Mouse (Mus musculus): Measurements from ENCODE around the gene Rab42. TPM values are rescaled to one million over a fixed set of nuclear protein-coding genes. Genes with fewer than 3 reads are reported as not detected.

The Rab42 gene
- polyA plus RNA-seq, 1 experiment, result 24.9 TPM

DNA sequence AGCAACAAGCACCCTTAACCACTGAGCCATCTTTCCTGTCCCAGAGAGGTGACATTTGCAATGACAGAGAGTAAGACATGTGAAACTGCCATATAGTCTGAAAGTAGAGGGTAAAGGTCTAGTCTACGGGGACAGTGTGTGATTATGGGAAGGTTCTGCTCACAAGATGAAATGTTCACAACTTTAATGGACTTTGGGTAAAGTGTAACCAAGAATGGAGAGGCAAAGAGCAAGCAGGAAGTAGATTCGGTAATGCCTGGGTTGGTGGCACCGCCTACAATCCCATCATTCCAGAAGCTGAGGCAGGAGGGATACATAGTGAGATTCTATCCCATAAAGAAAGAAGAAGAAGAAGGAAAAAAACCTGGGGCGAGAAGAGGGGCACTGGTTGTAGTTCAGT, 43.1 kb upstream of the Rab42 start:
- no peaks in the 10 kb centered on the region; the same call in 1 of the 2 replicates for H3K4me1 ChIP-seq (ENCODE audit: control insufficient read depth, insufficient read depth, low read length)
- no peaks in the 10 kb centered on the region for H3K36me3 ChIP-seq (ENCODE audit: control insufficient read depth, insufficient read depth, low read length)
- peak overlapping the region; percentile 5; the same call in 1 of the 2 replicates for H3K27ac ChIP-seq (ENCODE audit: control insufficient read depth, insufficient read depth, low read depth, low read length)
- peak overlapping the region; percentile 72 for H3K4me3 ChIP-seq (ENCODE audit: control insufficient read depth, low read depth, low read length)
- H3K27me3 ChIP-seq (ENCODE audit: control insufficient read depth, insufficient read depth, low read length), result no peaks in the 10 kb centered on the region
- no peak for TF ChIP-seq POLR2A (IDR thresholded peaks at IDR 0.05; ENCODE audit: control insufficient read depth, low read depth, low read length)
- TF ChIP-seq CTCF (IDR thresholded peaks at IDR 0.05; ENCODE audit: control insufficient read depth, insufficient read depth, insufficient replicate concordance, low read depth, low read length), result no peak

DNA sequence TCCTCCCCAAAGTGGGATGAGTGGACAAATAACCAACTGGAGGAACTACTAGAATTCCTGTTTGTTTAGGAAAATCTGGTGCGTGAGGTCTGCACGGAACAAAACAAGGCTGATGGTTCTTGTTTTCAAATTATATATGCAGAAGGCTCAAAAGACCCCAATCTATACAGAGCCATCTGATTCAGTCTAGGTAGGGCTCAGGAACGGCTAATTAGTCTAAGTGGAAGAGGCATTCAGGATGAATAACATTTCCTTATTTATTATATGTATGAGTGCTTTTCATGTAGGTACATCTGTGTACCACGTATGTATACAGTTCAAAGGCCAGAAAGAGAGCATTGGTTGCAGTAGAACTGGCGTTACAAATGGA, 42.6 kb upstream of the Rab42 start:
- TF ChIP-seq CTCF (IDR thresholded peaks at IDR 0.05; ENCODE audit: control insufficient read depth, insufficient read depth, insufficient replicate concordance, low read depth, low read length) (no peak), POLR2A (IDR thresholded peaks at IDR 0.05; ENCODE audit: control insufficient read depth, low read depth, low read length) (no peak)
- no peak overlapping the region for H3K27ac ChIP-seq (ENCODE audit: control insufficient read depth, insufficient read depth, low read depth, low read length)
- no peaks in the 10 kb centered on the region for H3K27me3 ChIP-seq (ENCODE audit: control insufficient read depth, insufficient read depth, low read length)
- H3K4me3 ChIP-seq (ENCODE audit: control insufficient read depth, low read depth, low read length), result peak overlapping the region; percentile 89
- H3K4me1 ChIP-seq (ENCODE audit: control insufficient read depth, insufficient read depth, low read length), result no peaks in the 10 kb centered on the region; the same call in 1 of the 2 replicates
- no peaks in the 10 kb centered on the region for H3K36me3 ChIP-seq (ENCODE audit: control insufficient read depth, insufficient read depth, low read length)

DNA sequence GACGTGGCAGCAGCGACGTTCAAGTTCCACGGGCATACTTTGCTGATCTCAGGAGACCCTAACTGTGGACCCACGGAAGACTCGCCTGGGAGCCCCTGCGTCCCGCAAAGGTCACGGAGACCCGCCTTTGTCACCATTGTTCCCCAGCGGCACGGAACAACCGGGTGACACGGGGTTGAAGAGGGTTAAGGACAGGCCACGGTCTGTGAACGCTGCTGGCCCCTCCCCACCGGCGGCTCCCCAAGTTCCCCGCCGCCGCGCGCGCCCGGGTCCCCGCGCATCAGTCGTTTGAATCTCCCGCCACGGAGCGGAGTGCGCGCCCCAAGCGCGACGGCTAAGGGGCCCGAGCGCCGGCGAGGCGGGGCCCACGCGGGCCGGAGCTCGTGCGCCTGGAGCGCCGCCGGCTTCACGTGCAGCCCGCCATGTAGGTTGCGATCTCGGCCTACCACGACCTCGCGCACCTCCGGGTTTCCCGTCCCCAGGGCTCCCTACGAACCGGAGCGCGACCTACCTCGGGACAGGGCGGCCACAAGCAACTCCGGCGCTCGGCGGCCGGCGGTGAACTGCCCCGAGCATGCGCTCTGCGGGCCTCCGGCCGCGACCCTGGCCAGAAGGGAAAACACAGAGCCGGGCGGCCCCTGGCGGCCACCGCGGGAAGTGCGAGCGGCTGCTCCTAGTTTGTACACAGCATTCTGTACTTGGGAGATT, 42.1 kb upstream of the Rab42 start:
- Histone ChIP-seq H3K4me1 (ENCODE audit: control insufficient read depth, insufficient read depth, low read length) (no peaks in the 10 kb centered on the region; the same call in 1 of the 2 replicates), H3K4me3 (ENCODE audit: control insufficient read depth, low read depth, low read length) (peak overlapping the region; percentile 89), H3K36me3 (ENCODE audit: control insufficient read depth, insufficient read depth, low read length) (no peaks in the 10 kb centered on the region), H3K27me3 (ENCODE audit: control insufficient read depth, insufficient read depth, low read length) (no peaks in the 10 kb centered on the region), H3K27ac (ENCODE audit: control insufficient read depth, insufficient read depth, low read depth, low read length) (peak overlapping the region; percentile 67)
- TF ChIP-seq POLR2A (IDR thresholded peaks at IDR 0.05; ENCODE audit: control insufficient read depth, low read depth, low read length), result peak; percentile 4
- peak; percentile 89 for TF ChIP-seq CTCF (IDR thresholded peaks at IDR 0.05; ENCODE audit: control insufficient read depth, insufficient read depth, insufficient replicate concordance, low read depth, low read length)

GRCm38 (mm10) chr4:132344403-132345134, 41.4 kb upstream of the Rab42 start:
- peak overlapping the region; percentile 67 for H3K27ac ChIP-seq (ENCODE audit: control insufficient read depth, insufficient read depth, low read depth, low read length)
- H3K4me3 ChIP-seq (ENCODE audit: control insufficient read depth, low read depth, low read length), result peak overlapping the region; percentile 89
- H3K27me3 ChIP-seq (ENCODE audit: control insufficient read depth, insufficient read depth, low read length), result no peaks in the 10 kb centered on the region
- H3K36me3 ChIP-seq (ENCODE audit: control insufficient read depth, insufficient read depth, low read length), result no peaks in the 10 kb centered on the region; the same call in 1 of the 2 replicates
- H3K4me1 ChIP-seq (ENCODE audit: control insufficient read depth, insufficient read depth, low read length), result no peaks in the 10 kb centered on the region; the same call in 1 of the 2 replicates
- TF ChIP-seq CTCF (IDR thresholded peaks at IDR 0.05; ENCODE audit: control insufficient read depth, insufficient read depth, insufficient replicate concordance, low read depth, low read length) (no peak), POLR2A (IDR thresholded peaks at IDR 0.05; ENCODE audit: control insufficient read depth, low read depth, low read length) (0 out of 2 replicates have a peak, but pooled peaks have one; percentile 15)

DNA sequence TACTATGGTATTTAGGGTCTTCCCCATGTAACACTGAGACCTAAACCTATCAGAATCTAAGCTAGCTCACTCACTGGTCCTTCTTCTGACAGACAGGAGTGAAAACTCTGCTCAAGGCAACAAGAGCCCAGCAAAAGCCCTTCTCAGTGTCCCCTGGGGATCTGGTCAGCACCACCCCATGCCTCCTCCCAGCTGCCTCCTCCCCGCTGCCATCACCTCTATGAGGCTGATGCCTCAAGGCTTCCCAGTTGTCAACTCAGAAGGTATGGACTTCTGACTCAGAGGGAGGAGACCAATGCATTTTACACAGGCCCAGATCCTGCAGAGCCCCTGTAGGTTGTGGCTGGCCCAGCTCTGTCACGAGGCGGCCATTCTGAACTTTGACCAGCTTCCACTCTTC, 38.3 kb upstream of the Rab42 start:
- Histone ChIP-seq H3K27ac (ENCODE audit: control insufficient read depth, insufficient read depth, low read depth, low read length) (no peak overlapping the region), H3K36me3 (ENCODE audit: control insufficient read depth, insufficient read depth, low read length) (no peaks in the 10 kb centered on the region; the same call in 1 of the 2 replicates), H3K4me1 (ENCODE audit: control insufficient read depth, insufficient read depth, low read length) (no peaks in the 10 kb centered on the region; the same call in 1 of the 2 replicates), H3K27me3 (ENCODE audit: control insufficient read depth, insufficient read depth, low read length) (no peaks in the 10 kb centered on the region), H3K4me3 (ENCODE audit: control insufficient read depth, low read depth, low read length) (no peak overlapping the region)
- TF ChIP-seq POLR2A (IDR thresholded peaks at IDR 0.05; ENCODE audit: control insufficient read depth, low read depth, low read length), result no peak
- no peak for TF ChIP-seq CTCF (IDR thresholded peaks at IDR 0.05; ENCODE audit: control insufficient read depth, insufficient read depth, insufficient replicate concordance, low read depth, low read length)

DNA sequence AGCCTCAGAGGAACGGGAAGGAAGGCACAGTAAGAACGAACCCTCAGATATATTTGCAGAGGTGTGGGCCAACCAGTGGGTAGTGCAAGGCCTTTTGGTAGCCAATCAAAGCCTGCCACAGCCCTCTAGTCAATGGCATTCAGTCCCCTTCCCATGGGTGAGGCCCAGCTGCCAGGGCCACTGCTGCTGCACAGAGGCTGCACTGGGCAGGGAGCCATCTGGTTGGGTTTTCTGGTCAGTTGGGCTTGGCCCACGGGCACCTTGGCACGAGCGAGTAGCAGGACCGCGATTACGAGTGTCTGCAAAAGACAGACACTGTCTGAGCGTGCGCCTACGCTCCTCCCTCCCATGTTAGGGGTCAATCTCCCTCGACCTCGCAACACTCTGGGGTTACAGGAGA, 35.8 kb upstream of the Rab42 start:
- no peaks in the 10 kb centered on the region for H3K4me1 ChIP-seq (ENCODE audit: control insufficient read depth, insufficient read depth, low read length)
- H3K36me3 ChIP-seq (ENCODE audit: control insufficient read depth, insufficient read depth, low read length), result peaks cover 2% of the 10 kb centered on the region; the same call in 1 of the 2 replicates
- no peak overlapping the region for H3K4me3 ChIP-seq (ENCODE audit: control insufficient read depth, low read depth, low read length)
- H3K27me3 ChIP-seq (ENCODE audit: control insufficient read depth, insufficient read depth, low read length), result no peaks in the 10 kb centered on the region
- H3K27ac ChIP-seq (ENCODE audit: control insufficient read depth, insufficient read depth, low read depth, low read length), result no peak overlapping the region
- TF ChIP-seq POLR2A (IDR thresholded peaks at IDR 0.05; ENCODE audit: control insufficient read depth, low read depth, low read length), result no peak
- no peak for TF ChIP-seq CTCF (IDR thresholded peaks at IDR 0.05; ENCODE audit: control insufficient read depth, insufficient read depth, insufficient replicate concordance, low read depth, low read length)

- Histone ChIP-seq H3K4me1 (ENCODE audit: control insufficient read depth, insufficient read depth, low read length) (peaks cover 3% of the 10 kb centered on the region), H3K36me3 (ENCODE audit: control insufficient read depth, insufficient read depth, low read length) (peaks cover 2% of the 10 kb centered on the region; the same call in 1 of the 2 replicates), H3K27ac (ENCODE audit: control insufficient read depth, insufficient read depth, low read depth, low read length) (no peak overlapping the region), H3K4me3 (ENCODE audit: control insufficient read depth, low read depth, low read length) (no peak overlapping the region), H3K27me3 (ENCODE audit: control insufficient read depth, insufficient read depth, low read length) (no peaks in the 10 kb centered on the region)
- no peak for TF ChIP-seq POLR2A (IDR thresholded peaks at IDR 0.05; ENCODE audit: control insufficient read depth, low read depth, low read length)
- no peak for TF ChIP-seq CTCF (IDR thresholded peaks at IDR 0.05; ENCODE audit: control insufficient read depth, insufficient read depth, insufficient replicate concordance, low read depth, low read length)
Measured at GRCm38 (mm10) chr4:132332880-132333279, 29.7 kb upstream of the Rab42 start.
